Mouse (Mus musculus): ENCODE results near the gene Ablim1.

Gene Ablim1

GRCm38 (mm10) chr19:57123503-57124137 is 191.1 kb downstream of the Ablim1 start:
- in situ Hi-C loops (cut with MboI; ENCODE audit: unreplicated experiment in 2 of 2): loop anchor here in 1 of 2 experiments (10.0 kb wide), 1 partner anchor 1999 kb away; the partner anchor contains the start of gene Gpam

DNA sequence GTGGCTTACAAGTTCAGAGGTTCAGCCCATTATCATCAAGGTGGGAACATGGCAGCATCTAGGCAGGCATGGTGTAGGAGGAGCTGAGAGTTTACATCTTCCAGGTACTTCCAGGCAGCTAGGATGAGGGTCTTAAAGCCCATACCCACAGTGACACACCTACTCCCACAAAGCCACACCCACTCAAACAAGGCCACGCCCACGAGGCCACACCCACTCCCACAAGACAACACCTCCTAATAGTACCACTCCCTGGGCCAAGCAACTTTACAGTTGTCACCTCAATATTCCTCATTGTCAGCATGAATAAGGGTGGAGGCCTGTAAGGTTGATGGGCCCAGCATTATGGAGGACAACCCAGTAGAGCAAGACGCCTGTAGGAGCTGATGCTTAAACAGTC is 192.5 kb downstream of the Ablim1 start:
- in situ Hi-C loops (cut with MboI; ENCODE audit: unreplicated experiment in 2 of 2): loop anchor here in 1 of 2 experiments (10.0 kb wide), 1 partner anchor 1997 kb away; the partner anchor contains the start of gene Gpam

GRCm38 (mm10) chr19:57121036-57121435 is 193.7 kb downstream of the Ablim1 start:
- in situ Hi-C loops (cut with MboI; ENCODE audit: unreplicated experiment in 2 of 2): loop anchor here in 1 of 2 experiments (10.0 kb wide), 1 partner anchor 1996 kb away; the partner anchor contains the start of gene Gpam

DNA sequence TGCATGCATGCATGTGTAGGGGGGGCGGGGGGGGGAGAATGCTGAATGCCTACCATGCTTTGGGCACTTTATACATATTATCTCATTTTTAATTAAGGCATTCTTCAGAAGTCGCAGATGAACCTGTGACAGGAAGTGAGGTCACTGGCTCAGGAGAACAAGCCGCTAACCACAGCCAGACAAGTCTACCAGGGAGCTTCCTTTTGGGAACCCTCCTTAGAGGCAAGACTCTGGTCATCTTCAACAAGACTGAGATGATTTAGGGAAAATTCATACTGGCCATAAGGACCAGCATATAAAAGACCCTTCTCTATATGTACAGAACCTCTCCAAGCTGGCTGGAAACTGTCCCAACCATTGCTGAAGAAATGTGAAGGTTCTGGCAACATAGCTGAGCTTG is 195.1 kb downstream of the Ablim1 start:
- in situ Hi-C loops (cut with MboI; ENCODE audit: unreplicated experiment in 2 of 2): loop anchor here in 1 of 2 experiments (10.0 kb wide), 1 partner anchor 1995 kb away; the partner anchor contains the start of gene Gpam

DNA sequence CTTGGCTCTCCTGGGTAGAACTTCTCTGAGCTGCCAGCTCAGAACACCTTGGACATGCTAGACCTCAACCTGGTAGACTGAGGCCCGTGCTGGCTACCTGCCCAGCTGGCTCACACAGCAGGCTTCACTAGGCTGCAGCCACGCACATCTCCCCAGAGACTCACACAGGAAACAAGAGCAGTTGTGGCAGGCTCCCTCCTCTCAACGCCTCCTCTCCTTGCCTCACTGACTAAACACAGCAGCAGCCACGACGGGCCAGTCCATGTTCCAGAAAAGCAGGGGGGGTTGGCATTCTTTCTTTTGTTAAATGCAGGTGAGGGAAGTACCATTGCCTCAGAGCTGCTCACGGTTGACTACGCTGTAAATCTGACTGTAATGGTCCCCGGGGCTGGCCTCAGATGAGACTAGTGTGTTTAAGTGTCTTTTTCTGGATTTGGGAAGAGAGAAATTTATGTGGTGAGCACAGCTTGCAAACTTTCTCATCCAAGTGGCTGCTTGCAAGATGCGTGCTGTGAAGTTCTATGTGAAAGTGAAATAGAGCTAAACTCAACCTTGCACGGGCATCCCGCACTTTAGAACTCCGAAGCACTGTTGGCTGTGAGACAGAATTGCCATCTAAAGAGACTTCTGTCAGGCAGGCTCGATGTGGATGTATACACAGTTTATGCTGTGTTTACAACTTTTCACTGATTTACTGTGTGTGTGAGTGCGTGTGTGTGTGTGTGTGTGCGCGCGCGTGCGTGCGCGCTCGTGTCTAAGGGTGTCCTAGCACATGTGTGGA is 195.7 kb downstream of the Ablim1 start:
- in situ Hi-C loops (cut with MboI; ENCODE audit: unreplicated experiment in 2 of 2): no loop called here

GRCm38 (mm10) chr19:57117751-57118150 is 197.0 kb downstream of the Ablim1 start:
- in situ Hi-C loops (cut with MboI; ENCODE audit: unreplicated experiment in 2 of 2): no loop called here

GRCm38 (mm10) chr19:57116871-57117501 is 197.7 kb downstream of the Ablim1 start:
- in situ Hi-C loops (cut with MboI; ENCODE audit: unreplicated experiment in 2 of 2): no loop called here

DNA sequence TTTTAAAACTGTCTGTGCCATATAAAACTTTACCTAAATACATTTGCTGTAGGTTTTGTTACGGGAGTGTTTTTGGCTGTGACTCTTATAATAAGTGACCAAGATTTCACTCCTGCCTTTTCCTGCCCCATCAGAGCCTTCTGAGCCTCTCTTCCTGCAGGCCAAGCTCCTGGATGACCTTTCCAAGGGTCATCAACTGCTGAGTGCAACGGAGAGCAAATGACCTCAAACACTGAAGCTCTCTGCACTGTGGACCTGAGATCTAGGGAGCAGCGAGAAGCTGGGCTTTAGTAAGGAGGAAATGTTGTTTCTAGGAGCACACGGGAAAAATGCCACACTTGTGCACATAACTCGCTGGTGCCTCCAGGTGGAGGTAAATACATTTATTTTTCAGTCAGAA is 199.0 kb downstream of the Ablim1 start:
- in situ Hi-C loops (cut with MboI; ENCODE audit: unreplicated experiment in 2 of 2): no loop called here

- in situ Hi-C loops (cut with MboI; ENCODE audit: unreplicated experiment in 2 of 2): no loop called here
Observed at GRCm38 (mm10) chr19:57114951-57115350, 199.8 kb downstream of the Ablim1 start.

GRCm38 (mm10) chr19:57113975-57114374 is 200.7 kb downstream of the Ablim1 start:
- in situ Hi-C loops (cut with MboI; ENCODE audit: unreplicated experiment in 2 of 2): no loop called here

- in situ Hi-C loops (cut with MboI; ENCODE audit: unreplicated experiment in 2 of 2): no loop called here
Observed at GRCm38 (mm10) chr19:57112816-57113406, 201.8 kb downstream of the Ablim1 start.

DNA sequence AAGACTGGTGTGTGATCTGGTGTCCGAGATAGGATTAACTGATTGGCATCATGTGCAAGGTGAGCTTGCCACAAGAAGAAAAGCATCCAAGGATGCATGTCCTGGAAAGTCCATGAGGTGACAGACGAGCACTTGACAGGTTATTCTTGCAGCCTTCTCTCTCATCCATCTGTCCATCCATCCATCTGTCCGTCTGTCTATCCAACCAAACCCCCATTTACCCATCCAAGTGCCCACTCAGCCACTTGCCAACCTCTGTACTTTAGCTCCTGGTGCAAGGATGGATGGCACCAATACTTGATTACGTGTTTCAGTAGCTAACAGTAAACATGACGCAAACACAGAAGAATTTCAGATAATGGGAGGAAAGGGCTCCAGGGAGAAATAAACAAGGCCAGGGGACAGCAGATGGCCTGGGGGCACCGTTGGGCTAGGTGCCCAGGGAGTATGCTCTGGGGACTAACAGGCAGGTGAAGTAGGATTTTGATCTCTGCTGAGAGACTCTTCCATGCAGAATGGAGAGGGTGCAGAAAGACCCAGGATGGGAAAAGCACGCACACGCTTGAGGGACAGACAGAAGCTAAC is 202.4 kb downstream of the Ablim1 start:
- in situ Hi-C loops (cut with MboI; ENCODE audit: unreplicated experiment in 2 of 2): no loop called here

DNA sequence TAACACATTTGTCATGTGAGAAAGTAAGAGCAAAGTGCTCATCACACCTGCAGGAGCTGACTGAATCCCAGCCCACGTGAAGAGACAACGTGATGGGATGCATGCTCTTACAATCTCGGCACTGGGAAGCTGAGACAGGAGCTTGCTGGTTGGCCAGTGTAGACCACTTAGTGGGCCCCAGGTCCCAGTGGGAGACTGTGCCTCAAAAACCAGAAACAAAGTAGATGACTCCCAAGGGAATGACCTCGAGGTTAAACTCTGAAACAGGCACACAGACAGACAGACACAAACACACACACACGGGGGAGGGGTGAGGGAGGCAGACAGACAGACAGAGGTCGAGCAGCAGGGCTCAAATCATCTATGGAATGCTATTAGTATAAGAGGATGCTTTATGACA is 203.4 kb downstream of the Ablim1 start:
- in situ Hi-C loops (cut with MboI; ENCODE audit: unreplicated experiment in 2 of 2): no loop called here

- in situ Hi-C loops (cut with MboI; ENCODE audit: unreplicated experiment in 2 of 2): no loop called here
Observed at GRCm38 (mm10) chr19:57109620-57110019, 205.1 kb downstream of the Ablim1 start.

GRCm38 (mm10) chr19:57106513-57106912 is 208.2 kb downstream of the Ablim1 start:
- in situ Hi-C loops (cut with MboI; ENCODE audit: unreplicated experiment in 2 of 2): no loop called here

DNA sequence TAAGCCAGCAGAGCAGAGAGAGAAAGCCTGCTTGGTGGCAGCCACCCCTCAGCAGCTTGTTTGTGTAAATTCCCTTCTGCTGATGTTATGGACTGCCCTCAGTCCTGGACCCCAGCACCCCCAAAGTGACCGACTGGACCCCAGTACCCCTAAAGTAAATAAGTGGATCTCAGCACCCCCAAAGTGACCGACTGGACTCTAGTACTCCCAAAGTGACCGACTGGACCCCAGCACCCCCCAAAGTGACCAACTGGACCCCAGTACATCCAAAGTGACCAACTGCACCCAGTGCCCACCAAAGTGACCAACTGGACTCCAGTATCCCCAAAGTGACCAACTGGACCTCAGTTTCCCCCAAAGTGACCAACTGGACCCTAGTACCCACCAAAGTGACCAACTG is 208.7 kb downstream of the Ablim1 start:
- in situ Hi-C loops (cut with MboI; ENCODE audit: unreplicated experiment in 2 of 2): no loop called here

DNA sequence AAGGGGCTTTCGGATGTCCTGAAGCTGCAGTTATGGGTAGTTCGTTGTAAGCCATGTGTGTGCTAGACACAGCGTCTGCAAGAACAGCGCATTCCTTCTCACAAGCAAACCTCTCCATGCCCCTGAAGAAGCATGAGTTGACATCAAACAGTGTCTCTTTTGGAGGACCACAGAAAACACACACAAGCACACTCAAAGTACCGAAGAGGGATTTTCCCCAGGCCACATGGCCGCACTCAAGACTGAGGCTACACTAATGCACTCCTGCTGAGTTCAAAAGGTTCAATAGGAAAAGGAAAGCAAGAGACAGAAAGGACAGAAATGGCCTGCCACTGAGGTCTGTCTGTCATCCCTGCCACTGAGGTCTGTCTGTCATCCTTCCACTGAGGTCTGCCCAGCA is 209.6 kb downstream of the Ablim1 start:
- in situ Hi-C loops (cut with MboI; ENCODE audit: unreplicated experiment in 2 of 2): no loop called here

GRCm38 (mm10) chr19:57104171-57104748 is 210.5 kb downstream of the Ablim1 start:
- in situ Hi-C loops (cut with MboI; ENCODE audit: unreplicated experiment in 2 of 2): no loop called here

GRCm38 (mm10) chr19:57103360-57103958 is 211.3 kb downstream of the Ablim1 start:
- in situ Hi-C loops (cut with MboI; ENCODE audit: unreplicated experiment in 2 of 2): no loop called here

GRCm38 (mm10) chr19:57101986-57102385 is 212.7 kb downstream of the Ablim1 start:
- in situ Hi-C loops (cut with MboI; ENCODE audit: unreplicated experiment in 2 of 2): no loop called here

Data from v-Abl transformed pro-B cells (cell line).